Mouse (Mus musculus) lung, postnatal 4 days (tissue): Measurements from ENCODE around the gene Csrnp3.

Experiments used
- DNase-seq, 2 experiments: peaks; one replicate each; pipeline ENCODE4 v3.0.0; 2021

Gene Csrnp3

GRCm38 (mm10) chr2:66024837-66025236, 179.3 kb downstream of the Csrnp3 start:
- DNase-seq: no peak

- no peak for DNase-seq
These were observed 183.2 kb downstream of the Csrnp3 start for GRCm38 (mm10) chr2:66028812-66029211.

- DNase-seq: no peak
These were observed 189.5 kb downstream of the Csrnp3 start for GRCm38 (mm10) chr2:66034907-66035679.

- no peak for DNase-seq
These were observed 195.0 kb downstream of the Csrnp3 start for GRCm38 (mm10) chr2:66040611-66041010.

GRCm38 (mm10) chr2:66041203-66041916, 195.8 kb downstream of the Csrnp3 start:
- DNase-seq: no peak

GRCm38 (mm10) chr2:66041917-66042419, 196.4 kb downstream of the Csrnp3 start:
- DNase-seq: peak in 1 of 2 experiments; percentile 13

- no peak for DNase-seq
These were observed 198.2 kb downstream of the Csrnp3 start for GRCm38 (mm10) chr2:66043441-66044404.

GRCm38 (mm10) chr2:66044405-66045089, 199.0 kb downstream of the Csrnp3 start:
- DNase-seq: no peak

- peak in 1 of 2 experiments; percentile 2 for DNase-seq
These were observed 217.7 kb downstream of the Csrnp3 start for GRCm38 (mm10) chr2:66063291-66063690.

GRCm38 (mm10) chr2:66069454-66069853, 223.9 kb downstream of the Csrnp3 start:
- no peak for DNase-seq

- DNase-seq: no peak
These were observed 235.2 kb downstream of the Csrnp3 start for GRCm38 (mm10) chr2:66080731-66081130.
